Mouse (Mus musculus) embryo, embryonic 11 days (tissue): ENCODE measurements at regions not wholly inside any gene's neighbourhood (a gene's known extent, or its start where the extent isn't known, plus 50 kb on each side); places are given as distances from the start of the nearest gene placed in this dataset.

Source experiments
- DNase-seq: peaks from one replicate; pipeline ENCODE4 v3.0.0-alpha.2; 2015

DNA sequence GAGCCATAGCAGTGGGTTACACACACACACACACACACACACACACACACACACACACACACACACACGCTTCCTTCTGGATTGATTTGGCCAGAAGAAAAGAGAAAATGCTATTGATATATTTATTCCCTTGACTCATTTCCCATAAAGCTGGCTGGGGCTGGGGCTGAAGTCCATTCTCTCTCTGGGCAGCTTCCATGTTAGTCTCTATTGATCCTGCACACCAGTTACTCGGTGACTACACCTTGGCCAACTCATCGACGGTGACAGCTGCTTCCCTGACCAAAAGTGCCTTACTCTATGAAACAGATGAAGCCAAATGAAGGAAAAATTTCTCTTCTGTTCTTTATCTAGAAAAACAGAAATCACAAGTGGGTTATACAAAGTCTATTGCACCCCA is 82.1 kb downstream of the Snx18 start:
- DNase-seq: no peak

DNA sequence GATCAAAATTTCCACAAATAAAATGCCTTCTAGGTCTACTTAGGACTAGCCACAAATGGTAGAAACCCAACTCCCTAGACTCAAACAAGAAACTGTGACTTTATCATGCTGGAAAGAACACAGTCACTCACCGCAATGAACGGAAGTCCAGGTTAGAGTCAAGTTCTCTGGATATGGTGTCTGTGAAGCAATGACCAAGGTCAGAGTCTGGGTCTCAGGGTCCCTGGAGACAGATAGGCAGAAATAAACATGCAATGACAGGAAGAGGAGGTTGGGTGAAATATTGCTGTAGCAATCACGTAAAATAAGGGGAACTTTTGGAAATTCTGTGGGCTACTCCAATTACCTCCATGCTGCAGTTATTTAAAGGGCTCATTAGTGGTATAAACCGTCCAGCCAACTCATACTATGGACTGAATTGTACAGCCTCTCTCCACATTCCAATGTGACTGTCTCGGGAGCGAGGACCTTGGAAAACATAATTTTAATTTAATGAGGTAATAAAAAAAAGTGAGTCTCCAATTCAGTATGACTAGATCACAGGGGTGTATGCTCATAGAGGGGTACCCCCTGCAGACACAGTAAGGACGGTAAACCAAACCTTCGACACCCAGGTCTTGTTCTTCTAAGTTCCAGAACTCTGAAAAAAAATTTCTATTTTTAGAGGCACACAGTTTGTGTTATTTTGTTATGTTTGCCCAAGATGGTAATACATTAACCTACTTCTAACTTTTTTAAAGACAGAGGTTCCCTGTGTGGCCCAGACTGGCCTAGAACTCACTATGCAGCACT is 83.5 kb downstream of the Snx18 start:
- DNase-seq: no peak

DNA sequence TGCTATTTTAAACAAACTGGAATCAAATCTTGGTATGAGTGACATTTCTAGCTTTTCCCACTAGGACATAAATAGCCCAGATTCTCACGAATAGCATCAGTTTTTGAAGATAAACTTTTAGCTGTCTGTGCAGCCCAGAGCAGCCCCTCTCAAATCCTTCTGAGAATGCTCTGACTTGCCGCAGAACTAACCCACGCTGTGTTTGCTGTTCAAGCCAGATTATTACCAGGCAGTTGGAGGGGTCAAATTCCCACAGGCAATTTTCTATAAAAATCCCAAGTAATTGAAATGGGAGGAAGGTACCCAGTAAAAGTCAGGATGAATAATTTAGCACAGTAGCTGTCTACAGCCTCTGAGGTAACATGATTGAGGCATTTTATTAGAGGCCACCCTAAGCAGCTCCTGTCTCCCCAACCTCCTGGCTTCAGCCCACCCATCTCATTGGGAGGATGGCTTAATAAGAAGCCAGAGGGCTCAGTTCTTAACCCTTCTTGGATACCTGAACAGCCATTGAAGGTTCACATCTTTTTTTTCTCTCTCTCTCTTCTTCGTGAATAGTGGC is 84.4 kb downstream of the Snx18 start:
- no peak for DNase-seq

DNA sequence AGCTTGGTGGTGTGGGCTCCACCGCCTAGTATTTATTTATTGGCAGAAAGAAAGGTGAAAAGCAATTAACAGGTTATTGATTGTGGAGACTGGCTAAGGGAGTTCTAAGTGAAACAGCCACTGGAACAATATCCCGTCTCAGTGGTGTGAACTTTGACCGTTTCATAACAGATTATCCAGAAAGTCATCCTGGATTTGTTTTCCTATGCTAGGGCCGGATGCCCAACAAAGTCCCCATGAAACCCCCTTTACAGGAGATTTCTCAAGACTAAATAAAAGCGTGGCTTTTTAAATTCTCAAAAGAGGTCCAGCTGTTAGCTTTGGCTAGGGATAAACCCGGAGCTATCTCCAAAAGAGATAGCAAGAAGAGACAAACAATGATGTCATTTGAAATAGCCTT is 91.4 kb downstream of the Snx18 start:
- DNase-seq: no peak

DNA sequence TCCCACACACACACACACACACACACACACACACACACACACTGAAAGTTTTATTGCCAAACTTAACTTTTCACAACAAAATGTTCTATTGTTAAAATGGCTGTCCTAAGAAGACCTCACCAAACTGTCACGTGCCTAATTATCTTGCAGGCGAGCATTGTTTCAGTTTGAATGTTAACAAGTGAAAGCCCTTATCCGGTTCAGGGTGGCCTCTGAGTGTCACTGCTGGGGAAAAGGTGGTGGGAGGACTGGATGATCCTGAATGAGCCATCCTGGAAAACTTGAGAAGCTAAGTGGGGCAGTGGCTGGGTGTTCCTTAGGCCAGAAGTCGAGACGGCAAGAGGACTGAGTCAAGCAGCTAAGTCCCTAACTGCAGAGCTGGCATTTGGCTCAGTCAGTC is 94.9 kb downstream of the Snx18 start:
- no peak for DNase-seq

DNA sequence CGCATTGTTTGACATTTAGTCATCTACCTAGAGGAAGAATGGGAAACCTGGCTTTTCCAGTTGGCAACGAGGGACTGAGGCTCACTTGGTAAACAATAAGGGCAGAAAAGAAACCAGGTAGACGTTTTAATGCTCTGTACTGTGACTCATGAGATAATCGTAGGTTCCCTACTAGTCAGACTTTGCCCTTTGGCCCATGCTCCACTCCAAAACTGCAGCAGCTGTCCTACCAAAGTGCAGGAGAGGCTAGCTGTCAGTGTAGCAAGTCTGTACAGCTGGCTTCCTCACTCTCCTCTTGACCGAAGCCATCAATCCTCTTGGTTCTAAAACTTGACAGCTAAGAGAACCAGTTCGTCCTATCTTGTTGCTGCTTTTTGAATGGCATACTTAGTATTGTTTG is 100.2 kb downstream of the Snx18 start:
- DNase-seq: no peak

DNA sequence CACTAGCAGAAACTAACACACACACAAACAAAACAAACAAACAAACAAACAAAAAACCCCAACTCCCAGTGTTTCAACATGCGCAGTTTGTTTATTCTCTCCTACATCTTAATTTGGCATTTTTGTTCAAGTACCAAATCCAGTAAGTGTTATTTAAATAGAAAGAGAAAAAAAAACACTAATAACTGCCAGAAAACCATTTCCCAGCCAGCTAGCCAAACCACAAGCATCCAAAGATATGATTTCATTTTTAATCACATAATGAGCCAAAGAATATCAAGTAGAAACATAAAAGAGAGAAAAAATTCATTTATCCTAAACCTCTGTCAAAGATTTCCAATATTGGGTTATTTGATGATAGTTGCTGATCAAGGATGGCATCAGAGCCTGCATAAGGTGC is 102.3 kb downstream of the Snx18 start:
- no peak for DNase-seq

DNA sequence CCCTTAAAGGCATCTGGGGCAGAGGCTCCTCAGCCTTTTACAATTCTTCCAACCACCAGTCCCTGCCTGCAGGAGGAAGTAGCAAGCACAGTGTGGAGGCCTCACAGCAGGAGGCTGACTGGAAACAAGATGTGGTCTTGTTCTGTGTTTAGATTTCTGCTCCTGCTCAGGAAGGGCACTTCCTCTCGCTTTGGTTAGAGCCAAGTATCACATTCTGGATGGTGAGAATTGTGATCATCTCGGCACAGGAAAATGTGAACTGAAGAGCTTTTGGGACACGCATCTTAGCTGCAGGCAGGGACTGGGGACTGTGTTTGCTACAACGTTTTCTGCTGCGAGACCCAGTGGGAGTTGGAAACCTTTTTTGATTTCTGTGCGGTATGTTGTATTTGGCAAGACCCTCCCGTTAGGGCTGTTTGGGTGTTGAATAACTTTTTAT is 103.2 kb downstream of the Snx18 start:
- DNase-seq: peak; percentile 59

DNA sequence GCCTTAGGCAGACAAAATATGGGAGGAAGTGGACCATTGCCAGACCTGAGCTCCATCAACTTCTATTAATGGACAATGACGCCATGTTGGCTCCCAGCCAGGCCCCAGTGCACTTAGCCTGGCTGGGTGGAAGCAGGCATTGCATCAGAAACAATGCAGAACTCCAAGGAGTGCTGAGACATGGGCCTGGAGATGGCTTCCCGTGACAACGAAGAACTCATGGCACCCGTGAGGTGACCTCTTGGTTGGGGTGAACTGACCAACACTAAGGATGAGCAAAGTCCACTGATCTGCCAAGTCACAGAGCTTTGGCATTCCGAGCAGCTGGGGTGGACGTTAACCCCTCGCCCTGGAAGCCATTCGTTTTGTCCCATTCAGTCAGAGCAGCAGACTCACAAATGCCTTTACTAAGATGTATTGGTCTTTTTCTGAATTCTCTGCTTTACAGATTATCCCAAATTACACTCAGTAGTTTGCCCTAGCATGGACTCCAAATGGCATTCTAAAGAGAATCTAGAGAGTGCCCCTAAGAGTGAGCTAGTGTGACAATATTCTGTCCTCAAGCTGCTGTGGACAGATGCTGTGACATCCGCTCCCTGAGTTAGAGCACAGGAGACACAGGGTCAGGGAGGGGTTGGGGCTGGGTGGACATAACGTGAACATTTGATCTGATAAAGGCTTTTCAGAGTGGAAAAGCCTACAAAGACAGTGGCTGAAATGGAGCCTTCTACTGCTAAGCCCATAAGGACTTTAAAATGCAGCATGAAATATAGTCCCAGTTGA is 108.8 kb downstream of the Snx18 start:
- peak; percentile 19 for DNase-seq

DNA sequence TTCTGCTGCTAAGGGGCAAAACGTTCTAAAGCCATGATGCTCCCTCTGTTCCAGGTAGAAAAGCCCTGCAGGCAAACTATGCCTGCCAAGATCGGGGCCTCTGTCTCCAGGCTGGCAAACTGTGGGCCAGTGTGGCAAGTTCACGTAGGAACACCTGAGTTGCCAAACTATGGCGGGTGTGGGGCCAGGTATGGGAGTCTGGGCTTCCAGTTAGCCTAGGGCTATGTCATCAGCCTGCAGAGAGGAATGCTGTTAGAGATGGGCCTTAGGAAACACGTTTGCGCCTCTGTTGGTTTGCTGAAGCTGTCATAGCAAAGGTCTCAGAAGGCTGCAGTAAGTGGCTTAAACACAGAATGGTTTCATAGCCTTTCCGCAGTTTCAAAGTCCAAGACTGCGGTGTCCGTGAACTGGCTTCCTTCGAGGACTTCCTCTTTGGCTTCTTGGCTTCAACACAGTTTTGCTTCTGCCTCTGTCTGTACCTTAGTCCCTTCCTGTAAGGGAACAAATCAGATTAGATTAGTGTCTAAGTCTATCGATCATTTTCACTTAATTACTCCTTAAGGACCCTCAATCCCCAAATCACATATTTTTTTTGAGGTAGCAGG is 110.1 kb downstream of the Snx18 start:
- DNase-seq: no peak

DNA sequence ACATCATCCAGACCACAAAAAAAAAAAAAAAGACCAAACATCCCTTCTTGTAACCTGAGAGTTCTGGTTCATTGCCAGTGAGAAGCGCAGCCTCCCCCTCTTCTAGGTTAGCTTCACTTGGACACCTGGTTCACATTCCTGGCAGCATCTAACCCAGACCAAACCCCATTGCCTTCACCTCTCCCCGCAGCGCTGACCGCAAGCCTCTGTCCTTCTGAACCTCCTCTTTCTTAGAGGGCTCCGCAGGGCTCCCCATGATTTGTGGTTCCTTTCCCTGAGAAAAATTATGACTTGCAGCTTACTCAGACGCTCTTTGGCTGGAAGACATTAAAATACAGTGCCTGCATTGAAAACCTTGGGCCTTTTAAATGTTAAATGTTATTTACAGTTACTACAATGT is 115.8 kb downstream of the Snx18 start:
- DNase-seq: no peak

DNA sequence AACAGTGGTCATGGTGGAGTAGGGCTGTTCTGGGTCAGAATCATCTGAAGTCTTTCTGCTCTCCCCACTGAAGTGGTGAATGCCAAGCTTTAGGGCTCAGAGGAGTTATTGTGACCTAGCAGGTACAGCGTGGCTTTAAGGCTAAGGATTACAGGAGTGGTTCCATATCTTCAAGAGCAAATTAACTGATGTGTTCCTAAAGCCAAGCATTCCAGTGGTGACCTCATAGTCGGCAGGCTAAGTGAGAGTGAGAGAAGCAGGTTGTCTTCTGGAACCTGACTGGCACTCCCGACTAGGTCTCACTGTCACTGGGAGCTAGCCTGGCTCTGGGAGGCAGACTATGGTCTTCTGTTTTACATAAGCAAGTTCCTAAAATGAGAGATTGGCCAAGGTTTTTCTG is 116.3 kb downstream of the Snx18 start:
- no peak for DNase-seq

DNA sequence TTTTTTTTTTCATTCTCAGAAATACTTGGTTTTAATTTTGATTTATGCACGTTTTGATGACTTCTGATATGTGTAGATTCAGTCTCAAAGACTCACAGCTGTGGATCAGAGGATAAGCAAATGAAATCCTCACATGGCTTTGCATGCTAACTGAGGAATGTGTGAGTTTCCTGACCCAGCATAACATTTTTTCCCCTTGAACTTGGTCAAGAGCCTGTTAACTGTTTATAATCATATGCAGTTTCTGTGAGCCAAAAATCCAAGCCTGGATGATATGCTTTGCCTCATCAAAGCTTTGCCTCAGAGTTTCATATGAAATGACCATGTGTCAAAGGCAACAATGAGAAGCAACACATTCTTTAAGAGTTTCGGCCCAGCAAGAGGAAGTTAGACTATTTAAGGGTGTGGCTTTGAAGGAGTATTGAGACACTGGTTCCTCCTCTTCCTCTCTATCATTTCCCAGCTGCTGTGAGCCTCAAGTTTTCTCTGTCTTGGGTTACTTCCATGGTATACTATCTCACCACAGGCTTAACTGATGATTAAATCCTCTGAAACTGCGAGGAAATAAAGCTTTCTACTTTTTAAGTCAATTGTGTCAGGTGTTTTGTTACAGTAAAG is 117.9 kb downstream of the Snx18 start:
- no peak for DNase-seq

DNA sequence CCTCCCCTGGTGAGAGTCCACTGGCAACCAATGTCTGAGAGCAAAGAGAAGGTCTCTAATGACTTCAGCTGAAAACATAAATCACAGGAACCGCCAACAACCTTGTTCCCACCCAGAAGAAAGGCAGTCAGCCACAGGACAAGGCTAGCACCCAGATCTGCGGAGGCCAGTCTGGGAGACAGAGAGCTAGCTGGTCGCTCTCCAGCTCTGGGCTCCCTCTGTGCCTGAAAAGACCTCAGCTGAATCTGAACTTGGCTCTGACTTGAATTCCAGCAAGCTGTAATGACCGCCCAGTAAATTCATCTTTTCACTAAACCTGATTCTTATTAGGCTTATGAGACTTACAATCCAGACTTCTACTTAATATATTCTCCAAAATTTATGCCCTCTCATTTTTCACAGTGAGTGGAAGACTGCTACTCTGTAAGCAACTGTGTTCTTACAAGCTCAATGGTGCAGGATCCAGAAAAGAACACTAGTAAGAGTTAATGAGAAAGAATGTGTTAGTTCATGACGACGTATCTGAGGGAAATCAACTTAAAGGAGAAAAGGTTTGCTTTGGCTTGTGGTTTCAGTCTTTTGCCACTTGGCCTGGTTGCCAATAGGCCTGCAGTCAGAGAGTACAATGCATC is 119.2 kb downstream of the Snx18 start:
- DNase-seq: no peak

DNA sequence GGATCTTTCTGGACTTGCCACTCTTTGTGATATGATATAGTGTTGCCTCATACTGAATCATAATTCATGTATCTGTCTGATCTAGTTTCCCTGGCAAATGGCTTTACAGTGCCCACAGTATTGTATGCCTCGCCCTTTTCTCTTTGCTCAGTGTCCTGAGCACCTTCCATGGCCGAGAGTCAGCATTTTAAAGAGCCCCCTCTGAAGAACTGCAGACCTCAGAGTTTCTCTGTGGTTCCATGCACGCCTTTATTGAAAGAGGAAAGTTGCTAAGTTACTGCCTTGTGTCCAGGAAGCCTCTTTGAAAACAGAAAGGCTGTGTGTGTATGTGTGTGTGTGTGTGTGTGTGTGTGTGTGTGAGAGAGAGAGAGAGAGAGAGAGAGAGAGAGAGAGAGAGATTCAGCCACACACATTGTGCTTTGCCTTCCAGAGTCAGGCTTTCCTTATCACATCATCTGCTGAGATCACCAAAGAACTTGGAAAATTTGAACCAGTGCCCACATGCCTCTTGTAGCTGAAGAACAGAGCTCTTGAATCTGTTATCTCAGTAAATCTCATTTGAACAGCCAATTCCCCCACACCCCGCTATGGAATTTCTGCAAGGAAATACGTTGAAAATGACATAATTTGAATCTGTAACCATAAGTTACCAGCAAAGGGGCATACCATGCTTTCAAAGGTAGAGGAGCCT is 122.6 kb downstream of the Snx18 start:
- DNase-seq: no peak

DNA sequence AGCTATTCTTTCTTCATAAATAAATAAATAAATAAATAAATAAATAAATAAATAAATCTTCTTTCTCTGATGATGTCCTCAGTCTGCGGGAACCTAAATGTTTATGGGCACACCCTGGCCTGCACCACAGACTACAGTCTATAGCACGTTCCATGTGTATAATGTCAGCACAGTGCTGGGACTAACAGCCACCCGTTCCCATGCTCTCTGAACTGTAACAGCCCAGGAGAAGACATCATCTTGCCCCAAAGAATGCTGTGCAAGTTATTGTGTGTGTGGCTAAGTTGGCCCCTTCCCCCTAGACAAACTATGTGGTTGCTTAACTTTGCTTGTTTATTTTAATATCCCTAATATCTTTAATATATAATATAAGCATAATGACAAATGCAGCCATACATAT is 123.2 kb downstream of the Snx18 start:
- DNase-seq: no peak

DNA sequence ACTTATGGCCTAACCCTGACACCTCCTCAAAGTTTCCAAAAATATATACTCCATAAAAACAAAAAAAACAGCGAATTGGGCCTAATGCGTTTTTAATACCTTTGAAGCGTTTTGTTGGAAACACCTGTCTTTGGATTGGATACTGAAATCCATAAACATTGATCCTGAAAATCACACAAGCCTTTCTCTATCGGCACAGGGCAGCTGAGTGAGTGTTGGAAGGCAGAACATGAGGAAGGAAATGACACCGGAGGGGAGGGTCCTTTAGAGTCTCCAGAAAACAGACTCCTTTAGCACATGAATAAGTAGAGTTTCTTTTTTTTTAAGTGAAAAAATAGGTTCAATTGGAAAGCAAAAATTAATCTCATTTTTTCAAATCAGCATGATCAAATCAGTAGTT is 123.7 kb downstream of the Snx18 start:
- DNase-seq: no peak

DNA sequence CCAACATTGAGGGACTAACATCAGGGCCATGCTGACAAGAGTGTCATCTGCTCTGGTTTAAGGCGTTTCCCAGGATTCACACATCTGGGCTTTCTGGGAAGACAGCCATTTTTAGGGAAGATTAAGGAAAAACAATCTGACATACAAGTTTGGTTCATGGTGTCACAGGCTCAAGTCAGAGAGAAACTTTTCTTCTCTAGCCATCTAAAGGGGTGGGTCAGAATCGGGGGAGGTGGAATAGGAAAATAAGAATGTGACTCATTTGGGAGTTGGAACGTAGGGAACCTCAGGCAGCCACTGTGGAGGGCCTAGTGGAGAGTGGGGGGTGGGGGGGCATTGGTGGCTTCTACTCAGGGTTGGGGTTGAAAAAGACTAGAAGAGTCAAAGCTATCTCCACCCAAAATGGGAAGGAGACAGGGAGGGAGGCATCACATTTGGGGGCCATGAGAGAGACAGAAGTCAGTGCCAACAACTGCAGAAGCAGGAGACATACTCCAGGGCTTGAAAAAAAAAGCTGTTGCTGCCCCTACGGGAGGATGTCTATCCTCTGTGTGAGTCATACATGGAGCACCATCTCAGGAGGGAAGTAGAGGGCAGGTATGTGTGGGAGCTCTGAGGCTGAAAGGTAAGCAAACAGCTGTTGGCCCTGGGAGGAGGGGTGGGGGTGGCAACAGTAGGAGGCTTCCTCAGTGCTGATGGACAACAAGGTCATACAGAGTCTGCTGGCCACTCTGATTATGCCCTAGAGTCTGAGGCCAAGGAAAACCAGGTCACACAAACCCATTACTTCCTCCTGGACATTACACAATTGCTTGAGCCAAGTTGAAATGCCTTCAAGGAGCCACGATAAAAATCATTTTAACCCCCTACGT is 128.2 kb downstream of the Snx18 start:
- DNase-seq: no peak

DNA sequence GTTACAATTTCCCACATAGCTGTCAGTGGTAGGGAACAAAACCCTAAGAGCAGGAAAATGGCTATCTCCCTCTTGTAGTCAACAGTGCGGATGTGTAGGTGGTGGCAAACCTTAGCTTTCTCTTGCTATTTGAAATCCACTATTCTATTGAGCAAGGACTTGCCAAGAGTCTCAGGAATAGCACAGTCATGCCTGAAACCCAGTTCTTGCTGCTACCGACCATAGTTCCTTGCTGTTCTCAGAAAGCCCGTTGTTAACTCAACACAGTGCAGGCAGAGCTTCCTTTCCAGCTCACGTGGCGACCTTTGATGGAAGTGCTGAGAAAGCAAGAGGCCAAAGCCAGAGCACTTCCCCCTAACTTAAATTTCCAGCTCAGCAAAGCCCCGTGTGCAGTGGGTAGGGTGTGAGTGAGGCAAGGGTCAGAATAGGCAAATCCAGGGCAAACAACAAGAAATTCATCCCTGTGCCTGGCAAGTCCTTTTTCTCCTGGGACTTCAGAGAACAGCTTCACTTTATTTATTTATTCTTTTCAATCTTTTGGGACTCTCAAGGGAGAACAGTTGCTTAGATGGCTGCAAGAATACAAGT is 131.9 kb downstream of the Snx18 start:
- no peak for DNase-seq

DNA sequence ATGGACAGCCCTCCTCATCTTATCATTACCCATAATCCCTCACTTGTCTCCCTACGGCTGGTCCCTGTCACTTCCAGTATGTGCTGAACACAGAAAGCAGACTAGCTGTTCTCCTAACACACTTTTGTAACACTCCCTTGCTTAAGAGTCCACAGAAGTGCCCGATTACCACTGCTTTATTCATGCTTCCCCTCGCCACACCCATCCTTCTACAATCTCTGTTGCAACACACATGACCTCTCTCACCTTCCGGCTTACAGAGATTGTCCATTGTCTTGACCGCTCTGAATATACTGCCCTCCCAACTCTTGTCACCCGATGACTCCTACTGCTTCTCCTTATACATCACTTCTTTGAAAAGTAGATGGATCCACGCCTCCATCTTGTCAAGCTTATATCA is 132.9 kb downstream of the Snx18 start:
- DNase-seq: no peak
